Mouse (Mus musculus) left cerebral cortex, adult 9 months (tissue): Measurements from ENCODE around the gene Sf3b3.
"Not testable (repeated sequence)": the region's sequence is repeated elsewhere in the genome, so short reads cannot be mapped to it uniquely, and the experiment has no call there.

Source experiments
- DNase-seq, 2 experiments: peaks; one replicate each; pipeline ENCODE4 v3.0.0; 2022; ENCODE audit warnings: low spot score in 2 of 2

Gene Sf3b3

DNA sequence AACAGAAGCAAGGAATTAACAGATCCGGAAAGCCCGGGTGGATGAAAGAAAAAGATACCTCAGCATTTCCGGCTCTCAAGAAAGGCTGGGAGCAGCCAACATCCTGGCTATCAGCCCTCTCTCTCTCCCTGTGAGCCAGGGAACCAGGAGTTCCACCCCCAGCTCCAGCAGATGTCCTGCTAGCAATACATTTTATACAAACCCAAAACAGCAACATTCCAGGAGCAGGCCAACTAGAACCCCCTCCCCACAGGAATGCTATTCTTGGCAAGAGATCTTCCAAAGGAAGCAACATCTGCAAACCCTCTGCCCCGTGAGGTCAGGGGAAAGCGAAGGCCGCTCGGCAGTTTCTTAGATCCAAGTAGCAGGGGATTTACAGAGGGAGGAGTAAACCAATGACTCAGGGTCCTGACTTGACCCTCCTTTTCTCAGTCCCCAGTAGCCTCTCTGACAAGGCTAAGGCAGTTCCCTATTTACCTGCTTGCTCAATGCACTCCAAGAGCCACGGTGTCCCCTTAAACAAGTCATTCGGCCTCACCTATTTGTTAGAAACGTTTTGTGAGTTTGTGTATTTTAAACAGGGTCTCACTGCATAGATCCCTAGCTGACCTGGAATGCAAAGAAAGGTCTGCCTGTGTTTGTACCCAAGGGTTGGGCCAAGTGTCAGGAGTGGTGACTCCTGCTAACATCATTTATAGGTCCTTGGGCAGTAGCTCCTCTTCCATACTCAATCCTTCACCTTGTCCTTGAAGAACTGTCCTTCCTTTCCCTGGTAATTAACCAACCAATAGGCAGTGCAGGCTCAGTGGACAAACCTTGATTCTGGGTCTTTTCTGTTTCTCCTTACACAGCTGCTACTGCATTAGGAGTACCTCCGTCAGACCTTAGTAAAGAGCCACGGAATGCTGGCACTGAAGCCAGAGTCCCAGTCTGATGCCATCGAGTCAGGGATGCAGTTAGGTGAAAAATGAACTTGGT is 37.8 kb downstream of the Sf3b3 start:
- DNase-seq, result peak in 1 of 2 experiments; percentile 34

DNA sequence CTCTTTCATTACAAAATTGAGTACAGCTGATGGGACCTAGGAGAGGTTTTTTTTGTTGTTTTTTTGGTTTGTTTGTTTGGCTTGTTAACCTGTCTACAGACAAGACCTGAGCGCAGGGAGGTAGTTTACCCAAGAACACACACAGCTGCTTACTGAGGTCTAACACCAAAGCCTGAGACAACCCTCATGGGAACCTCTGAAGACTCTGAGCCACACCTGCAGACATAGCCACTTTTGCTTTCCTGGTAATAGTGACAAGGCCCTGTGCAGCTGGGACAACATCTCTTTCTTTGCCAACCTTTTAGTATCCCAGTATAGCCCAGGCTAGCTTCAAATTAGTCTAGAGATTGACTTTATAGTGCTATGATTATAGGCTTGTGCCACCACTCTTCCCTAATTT is 40.4 kb downstream of the Sf3b3 start:
- no peak for DNase-seq

DNA sequence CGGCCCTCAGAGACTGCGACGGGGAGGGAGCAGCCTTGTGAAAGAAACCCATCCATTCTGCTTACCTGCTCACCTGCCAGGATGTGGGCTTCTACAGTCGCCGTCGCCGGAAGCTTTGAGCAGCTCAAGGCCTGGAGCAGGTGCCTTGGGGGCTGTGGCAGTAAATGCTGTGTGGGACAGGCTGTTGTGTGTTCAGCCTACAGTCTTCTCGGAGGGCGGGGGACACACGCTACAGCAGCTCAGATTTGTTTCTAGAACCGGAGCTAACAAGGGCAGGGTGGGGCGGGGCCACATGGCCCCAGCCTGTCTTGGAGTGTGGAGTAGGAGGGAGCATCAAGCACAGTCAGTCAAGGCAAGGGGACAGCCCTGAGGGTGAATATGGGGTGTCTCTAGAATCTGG is 40.9 kb downstream of the Sf3b3 start, which contains the start of gene Il34:
TSS of gene Il34 (minus strand) at position 256 of the 400 bp plus-strand sequence.
- DNase-seq, result no peak

DNA sequence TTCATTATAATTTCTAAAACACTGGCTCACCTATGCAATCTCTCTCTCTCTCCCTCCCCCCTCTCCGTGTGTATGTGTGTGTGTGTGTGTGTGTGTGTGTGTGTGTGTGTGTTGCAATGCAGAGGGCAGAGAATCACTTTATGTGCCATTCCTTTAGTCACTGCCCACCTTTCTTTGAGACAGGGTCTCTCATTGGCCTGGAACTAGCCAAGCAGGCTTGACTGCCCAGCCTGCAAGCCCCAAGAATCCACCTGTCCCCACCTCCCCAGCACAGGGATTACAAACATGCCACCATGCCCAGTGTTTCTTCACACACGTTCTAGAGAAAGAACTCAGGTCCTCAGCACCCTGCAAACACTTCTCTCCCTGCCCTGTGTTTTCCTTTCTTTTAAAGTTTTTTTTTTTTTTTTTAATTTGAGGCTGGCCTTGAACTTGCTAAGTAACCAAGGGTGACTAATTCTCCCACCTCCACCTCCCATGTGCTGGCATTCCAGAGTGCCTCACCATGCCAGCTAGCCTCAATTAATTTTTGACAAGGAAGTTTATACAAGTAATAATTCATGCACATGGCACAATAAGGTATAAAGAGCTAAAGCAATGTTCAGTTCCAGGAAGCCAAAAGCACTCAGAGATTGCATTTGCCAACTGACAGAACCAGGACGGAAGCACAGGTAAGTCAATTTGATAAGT is 41.6 kb downstream of the Sf3b3 start:
- DNase-seq, result no peak

DNA sequence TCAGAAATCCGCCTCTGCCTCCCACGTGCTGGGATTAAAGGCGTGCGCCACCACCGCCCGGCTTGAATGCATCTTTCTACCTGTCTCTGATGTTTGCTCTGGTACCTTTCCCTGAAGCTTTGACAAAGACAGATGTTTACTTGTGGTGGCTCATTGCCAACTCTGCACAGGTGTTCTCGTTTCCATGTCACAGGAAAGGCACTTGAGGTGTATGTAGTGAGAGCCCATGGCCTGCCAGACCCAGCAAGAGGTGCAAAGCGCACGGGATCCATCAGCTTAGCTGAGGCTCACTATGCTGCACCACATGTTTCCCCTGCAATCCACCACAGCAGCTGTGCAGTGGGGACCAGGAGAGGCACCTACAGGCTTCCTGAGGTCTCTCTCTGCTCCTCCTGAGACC is 42.7 kb downstream of the Sf3b3 start:
- no peak for DNase-seq

DNA sequence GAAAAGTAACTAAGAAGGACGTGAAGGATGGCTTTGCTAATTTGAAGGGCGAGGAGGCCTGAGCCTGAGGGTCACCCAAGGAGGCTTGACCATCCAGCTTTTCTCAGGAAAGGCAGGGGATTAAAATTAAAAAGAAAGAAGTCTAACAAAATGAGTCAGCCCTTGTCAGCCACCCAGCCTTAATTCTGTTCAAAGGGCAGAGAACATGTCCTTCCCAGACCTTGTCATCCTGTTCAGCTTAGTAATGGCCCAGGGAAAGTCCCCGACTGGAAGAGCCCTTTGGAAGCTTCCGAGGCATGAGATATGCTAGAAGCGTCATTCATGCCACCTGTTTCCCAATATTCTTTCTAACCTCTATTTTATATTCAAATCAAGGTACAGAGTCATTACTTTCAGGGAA is 43.6 kb downstream of the Sf3b3 start:
- DNase-seq, result no peak

DNA sequence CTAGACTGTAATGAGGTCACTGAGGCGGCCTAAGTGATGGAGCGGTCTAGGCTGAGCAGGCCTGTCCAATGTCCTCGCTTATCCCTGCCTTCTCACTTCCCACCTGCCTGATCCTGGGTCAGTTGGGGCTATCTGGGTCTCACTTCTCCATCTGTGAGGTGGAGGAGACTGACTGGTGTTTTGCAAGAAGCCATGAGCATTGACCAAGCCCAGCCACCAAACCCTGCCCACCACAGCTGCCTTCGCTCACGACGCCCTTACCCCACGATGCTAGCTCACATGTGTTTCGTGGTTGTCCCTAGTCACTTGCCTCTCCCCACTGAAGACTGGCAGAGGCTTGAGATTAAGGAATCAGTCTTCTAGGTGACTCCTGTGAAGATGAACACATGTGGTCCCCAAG is 49.5 kb downstream of the Sf3b3 start:
- DNase-seq, result no peak

DNA sequence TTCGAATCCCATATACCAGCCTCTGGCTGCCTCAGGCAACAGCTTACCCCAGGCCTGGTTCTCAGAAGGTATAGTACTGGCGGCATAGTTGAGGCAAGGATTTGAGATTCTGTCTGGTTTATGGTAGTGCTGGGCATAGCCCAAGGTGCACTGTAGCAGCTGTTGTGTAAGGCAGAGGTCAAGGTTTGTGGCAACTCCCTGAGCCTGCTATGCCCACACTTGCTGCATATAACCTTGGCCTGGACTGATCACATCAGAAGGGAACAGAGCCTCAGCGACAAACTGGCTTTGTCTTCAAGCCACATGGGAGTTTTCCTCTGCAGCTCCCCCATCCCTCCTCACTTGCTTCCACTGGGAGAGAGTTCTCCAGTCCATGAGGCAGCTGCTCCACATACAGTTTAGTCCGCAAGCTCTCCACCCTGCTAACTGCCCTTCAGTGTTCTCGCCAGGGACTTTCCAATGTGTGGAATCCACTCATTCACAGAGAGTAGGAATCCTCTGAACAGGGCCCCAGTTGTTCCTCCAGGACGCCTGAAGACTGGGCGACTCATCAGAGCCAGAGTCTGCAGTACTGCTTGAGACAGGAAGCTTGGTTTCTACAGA is 52.1 kb downstream of the Sf3b3 start:
- no peak for DNase-seq

DNA sequence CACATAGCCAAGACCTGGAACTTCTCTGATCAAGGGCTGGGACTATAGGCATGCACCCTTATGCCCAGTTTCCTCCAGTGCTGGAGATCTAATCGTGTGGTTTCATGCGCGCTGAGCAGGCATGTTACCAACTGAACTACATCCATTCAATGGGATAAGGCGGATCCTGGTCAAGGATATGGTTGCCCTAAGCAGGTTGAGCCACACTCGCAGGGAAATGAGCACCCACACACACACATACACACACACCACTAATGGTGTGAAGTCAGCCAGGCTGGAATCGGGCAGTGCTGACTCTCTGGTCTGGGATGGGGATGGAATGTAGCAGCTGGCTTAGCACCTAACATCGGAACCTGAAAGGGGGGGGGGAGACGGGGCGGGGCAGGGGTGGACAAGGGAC is 52.7 kb downstream of the Sf3b3 start:
- no peak for DNase-seq

DNA sequence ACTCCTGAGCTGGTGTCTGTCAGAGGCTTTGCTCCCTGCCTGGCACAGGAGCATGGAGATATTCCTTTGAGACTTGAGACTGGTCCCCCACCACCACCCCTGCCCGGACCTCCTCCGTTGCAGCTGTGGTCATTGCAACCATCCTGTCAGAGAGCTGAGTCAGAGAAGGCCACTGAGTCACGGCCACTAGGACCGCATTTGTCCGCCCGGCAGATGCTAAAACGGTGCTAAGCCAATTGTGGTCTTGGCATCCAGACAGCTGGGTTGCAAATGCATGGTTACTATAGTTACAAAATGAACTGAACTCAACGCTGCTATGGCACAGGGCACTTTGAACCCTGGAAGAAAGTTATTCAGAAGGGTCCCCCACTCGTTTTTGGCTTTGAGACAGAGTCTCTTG is 53.1 kb downstream of the Sf3b3 start:
- no peak for DNase-seq

DNA sequence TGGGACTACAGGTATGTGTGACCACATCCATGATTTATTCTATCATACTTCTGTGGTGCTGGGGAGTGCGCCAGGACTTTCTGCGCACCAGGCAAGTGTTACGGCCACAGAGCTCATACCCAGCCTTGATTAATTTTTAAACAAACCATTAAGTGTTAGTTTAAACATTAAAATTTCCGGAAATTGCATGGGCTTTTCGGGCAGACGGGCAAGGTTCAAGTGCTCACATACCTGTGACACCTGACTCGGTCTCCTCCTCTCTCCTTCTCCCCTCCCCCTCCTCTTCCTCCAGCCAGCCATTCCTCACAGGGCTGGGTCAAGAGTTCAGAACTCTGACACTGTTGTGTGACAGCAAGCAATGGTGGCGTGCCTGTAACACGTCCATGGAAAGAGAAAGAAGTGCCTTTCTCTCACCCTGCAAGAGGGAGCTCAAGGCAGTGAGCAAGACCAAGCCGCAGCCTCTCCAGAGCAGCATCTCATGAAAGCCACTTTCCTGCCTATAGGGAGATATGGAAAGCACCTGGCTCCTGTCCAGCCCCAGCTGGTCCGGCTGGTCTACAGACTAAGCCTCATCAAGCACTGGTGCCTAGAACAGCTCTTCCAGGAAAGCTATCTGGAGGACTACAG is 53.9 kb downstream of the Sf3b3 start:
- DNase-seq, result peak in 1 of 2 experiments; percentile 41

DNA sequence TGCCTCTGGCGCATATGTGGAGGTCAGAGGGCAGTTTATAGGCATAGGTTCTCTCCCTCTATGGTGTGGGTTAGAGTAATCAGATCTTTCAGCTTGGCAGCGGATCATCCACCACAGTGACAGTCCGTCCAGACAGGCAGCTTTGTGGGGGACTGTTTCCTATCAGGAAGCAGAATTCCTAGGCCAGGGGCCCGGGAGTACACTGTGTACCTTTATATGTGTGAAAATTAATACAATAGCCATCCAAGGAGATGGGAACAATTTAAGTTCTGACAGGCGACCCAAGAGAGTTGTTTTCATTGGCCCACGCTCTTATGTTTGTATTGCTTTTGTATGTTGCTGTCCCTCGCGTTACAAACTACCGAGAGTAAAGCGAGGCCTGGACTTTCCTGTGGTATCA is 55.4 kb downstream of the Sf3b3 start:
- DNase-seq, result no peak

DNA sequence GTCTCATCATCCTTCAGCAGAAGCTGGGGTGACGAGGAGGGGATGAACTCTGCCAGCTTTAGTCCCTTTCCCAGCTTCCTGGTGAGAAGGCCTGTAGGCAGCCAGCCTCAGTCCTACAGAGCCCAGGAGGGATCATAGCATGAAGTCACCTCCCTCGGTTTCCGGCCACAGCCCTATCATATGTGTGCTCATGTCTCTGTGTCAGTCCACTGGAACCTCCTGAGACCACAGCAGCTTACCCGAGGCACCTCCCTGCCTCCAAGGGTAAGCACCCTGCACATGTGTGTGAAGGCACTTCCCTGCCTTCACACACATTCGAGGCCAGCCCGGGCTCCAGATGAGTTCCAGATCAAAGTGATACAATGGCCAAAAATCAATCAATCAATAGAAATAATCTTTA is 56.3 kb downstream of the Sf3b3 start:
- DNase-seq, result no peak

DNA sequence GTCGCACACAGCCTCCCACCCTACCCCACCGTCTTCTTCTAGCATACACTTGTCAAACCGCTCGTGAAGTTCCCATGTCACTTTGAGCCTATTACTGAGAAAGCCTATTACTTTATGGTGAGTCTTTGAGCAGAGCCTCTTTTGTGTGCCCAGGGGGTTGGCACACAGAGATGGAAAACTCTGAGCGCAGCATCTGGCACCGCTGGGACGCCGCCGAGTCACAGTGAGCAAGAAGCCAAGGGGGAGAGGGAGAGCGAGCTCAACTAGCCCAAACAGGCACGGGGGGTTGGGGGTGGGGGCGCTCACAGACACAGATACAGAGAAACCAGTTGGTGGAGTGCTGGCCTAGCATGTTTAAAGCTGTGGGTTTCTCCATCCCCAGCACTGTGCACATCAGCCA is 57.0 kb downstream of the Sf3b3 start:
- DNase-seq, result peak in 1 of 2 experiments; percentile 19

DNA sequence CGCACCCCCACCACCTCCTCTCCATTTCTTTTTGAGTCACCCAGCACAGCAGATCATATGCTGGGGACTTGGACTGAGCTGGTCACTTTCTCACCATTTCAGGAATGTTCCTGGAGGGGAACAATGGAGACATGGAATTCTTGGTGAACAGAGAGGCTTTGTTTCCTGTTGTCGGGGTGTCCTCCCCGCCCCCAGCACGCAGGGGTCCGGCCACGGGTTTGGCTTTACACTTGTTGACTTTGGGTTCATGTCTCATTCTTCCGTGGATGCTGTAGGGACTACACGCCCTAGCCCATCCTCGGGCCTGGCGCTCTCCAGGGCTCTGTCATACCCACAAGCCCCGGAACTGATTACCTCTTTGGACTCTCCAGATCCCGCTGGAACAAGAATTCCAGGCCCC is 57.6 kb downstream of the Sf3b3 start:
- no peak for DNase-seq

DNA sequence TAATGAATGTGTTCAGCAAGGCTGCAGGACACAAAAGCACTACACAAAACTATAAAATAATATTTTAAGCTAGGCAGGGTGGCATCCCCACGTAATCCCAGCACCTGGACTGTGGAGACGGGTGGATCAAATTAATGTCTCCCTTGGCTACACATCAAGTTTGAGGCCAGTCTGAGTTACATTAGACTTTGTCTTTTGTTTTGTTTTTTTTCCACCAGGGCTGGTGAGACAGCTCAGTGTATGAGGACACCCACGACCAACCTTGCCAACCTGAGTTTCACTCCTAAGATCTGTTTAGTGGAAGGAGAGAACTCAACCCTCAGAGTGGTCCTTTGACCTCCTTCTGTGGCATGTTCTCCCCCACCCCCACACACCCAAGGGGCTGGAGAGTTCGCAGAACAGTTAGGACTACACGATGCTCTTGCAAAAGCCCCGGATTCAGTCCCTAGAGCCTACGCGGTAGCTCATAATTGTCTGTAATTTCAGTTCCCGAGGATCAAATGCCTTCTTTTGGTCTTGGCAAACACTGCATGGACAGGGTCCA is 59.1 kb downstream of the Sf3b3 start:
- no peak for DNase-seq

DNA sequence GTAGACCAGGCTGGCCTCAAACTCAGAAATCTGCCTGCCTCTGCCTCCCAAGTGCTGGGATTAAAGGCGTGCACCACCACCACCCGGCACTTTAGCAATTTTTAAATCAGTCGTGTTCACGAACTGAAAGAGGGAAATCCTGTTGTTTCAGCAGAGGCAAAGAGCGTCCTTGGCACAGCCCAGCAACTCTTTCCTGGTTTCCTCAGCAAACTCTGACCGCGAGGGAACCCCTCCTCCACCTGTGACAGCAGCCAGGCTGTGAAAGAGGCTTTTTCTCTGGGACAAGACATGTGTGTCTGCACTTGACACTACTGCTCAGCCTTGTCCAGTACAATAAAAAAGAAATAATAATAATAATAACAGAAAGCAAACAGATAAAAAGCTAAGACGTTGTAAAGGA is 59.7 kb downstream of the Sf3b3 start:
- DNase-seq, result no peak

DNA sequence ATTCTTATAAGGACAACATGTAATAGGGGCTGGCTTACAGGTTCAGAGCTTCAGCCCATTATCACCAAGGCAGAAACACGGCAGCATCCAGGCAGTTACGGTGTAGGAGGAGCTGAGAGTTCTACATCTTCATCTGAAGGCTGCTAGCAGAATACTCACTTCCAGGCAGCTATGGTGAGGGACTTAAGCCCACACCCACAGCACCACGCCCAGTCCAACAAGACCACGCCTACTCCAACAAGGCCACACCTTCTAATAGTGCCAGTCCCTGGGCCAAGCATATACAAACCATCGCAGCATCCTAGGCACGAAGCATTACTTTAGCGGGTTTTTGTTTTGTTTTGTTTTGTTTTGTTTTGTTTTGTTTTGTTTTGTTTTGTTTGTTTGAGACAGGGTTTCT is 60.1 kb downstream of the Sf3b3 start:
- DNase-seq, result not testable (repeated sequence)

DNA sequence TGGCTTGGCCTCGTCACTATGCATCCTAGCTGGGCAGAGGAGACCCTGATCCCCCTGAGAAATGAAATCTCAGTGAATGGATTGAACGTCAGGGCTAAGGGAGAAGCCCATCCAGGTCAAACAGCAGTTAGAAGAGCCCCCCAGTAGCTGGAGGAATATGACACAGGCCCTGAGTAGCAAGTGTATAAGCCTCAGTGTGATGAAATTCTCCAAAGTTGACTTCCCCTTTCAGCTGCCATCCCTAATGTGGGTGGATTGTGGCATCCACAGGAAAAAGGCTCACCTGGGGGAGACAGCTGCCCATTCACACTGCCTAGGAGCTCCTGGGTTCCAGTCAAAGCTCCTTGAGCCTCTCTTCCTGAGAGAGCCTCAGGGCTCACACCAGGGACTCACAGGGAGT is 61.2 kb downstream of the Sf3b3 start:
- DNase-seq, result no peak

DNA sequence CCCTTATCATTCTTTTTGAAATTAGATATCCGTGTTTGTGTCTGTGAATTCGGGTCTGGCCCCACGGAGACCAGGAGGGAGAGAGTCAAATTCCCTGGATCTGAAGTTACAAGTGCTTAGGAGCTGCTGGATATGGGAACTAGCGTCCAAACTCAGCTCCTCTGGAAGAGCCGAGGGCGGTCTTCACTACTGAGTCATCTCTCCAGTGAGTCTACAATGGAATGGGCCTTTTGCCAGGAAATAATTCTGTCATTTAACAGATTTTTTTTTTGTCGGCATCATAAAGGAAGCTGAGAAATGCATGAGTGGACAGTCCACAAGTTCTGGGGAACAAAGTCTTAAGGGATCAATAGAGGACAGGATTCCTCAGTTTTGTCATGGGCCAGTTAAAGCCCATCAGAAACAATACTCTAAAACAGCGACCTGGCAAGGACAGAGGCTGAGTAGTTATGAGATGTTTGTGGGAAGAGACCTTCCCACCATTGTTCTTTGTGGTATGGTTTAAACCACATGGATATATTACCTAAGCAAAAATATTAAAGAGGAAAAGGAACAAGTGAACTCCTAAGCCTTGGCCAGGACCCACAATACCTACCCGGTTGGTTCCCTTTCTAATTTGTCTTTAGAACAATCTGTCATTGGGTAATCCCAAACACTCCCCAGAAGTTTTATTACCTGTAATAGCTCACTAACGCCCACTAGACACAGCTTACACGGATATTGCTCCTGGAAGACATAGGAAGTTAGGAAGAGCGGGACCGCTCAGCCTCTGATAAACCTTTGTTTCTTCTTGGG is 66.5 kb downstream of the Sf3b3 start:
- DNase-seq, result peak in 1 of 2 experiments; percentile 26

DNA sequence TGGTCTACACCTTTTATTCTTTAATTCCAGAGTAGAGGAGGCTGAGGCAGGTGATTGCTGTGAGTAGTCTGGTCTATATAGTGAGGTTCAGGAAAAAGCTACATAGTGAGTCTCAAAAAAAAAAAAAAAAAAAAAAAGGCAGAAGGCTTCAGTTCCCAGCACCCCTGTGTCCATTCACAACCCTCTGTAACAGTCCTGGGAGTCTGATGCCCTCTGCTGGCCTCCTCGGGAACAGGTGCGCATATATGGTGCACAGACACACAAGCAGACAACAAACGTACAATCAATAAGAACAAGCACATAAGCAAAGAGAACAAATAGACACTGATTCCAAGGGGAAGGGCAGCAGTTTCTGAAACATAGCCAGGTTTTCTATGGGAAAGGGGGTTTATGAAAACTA is 70.3 kb downstream of the Sf3b3 start:
- DNase-seq, result no peak
